Comparison of ENCODE assay signal across 25 mouse cellular contexts in the genomic region with DNA sequence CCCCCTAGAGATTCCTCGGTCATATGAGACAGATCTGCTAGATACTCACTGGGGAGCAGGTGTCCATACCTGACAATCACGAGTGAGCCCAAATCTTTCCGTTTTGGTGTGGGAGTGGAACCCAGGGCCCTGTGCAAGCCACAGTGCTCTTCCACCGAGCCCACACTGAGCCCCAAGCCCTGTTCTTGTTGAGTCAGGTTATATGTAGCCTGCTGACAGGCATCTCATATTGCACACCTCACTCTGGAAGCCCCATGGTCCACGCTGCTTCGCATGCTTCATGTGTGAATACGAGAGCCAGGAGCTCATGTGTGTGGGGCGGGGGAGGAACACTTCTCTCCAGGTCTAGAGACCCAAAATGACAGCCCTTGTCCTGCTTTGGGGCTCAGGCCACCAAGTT. TPM values are rescaled to one million over a fixed set of nuclear protein-coding genes. Genes with fewer than 3 reads are reported as not detected.
DNase-seq lines count a peak whose midpoint lies in the region; ATAC-seq and TF ChIP-seq lines count a peak whose summit lies in the region.
"Had no signal": no experiment of that assay in that cellular context is flagged by ENCODE, and none has a peak within 500 bp of the region (broad histone marks: within the 10 kb centered on the region; RNA-seq: fewer than 3 reads in every experiment).

No protein-coding gene starts in this region.

- no peaks in the 10 kb centered on the region for H3K27me3 ChIP-seq in forebrain, embryonic 11.5 days (ENCODE audit: control insufficient read depth, insufficient read depth, low read length)
- no peaks in the 10 kb centered on the region for H3K27me3 ChIP-seq in forebrain, embryonic 16.5 days (replicated peaks; ENCODE audit: control insufficient read depth, insufficient read depth, low read length)
- H3K27me3 ChIP-seq in heart, adult 2 months (ENCODE audit: control insufficient read depth, insufficient read depth, low read length), result no peaks in the 10 kb centered on the region
- H3K27me3 ChIP-seq in midbrain, embryonic 14.5 days (ENCODE audit: control insufficient read depth, insufficient read depth, low read length), result no peaks in the 10 kb centered on the region
- H3K27me3 ChIP-seq: embryonic facial prominence, embryonic 15.5 days; forebrain, embryonic 13.5 days; kidney, embryonic 15.5 days; midbrain, embryonic 13.5 days had no signal

- no peak for ATAC-seq in forebrain, embryonic 11.5 days (replicated peaks; ENCODE audit: low FRiP score)
- ATAC-seq in forebrain, embryonic 16.5 days, result no peak
- ATAC-seq in midbrain, embryonic 14.5 days (ENCODE audit: low FRiP score, low TSS enrichment), result no peak
- ATAC-seq: activated CD4-positive, CD25-positive, alpha-beta regulatory T cell, adult 4 months; CD4-positive, CD25-positive, alpha-beta regulatory T cell, adult 4 months; forebrain, embryonic 13.5 days; hindbrain, embryonic 16.5 days; midbrain, embryonic 13.5 days had no signal

- no peak for TF ChIP-seq EP300 in heart, adult 2 months (IDR thresholded peaks at IDR 0.05; ENCODE audit: insufficient read depth, low read depth, low read length)

- H3K9me3 ChIP-seq in forebrain, embryonic 11.5 days (ENCODE audit: control insufficient read depth, low read length), result no peaks in the 10 kb centered on the region
- no peaks in the 10 kb centered on the region for H3K9me3 ChIP-seq in forebrain, embryonic 16.5 days (ENCODE audit: control insufficient read depth, low read length)
- no peaks in the 10 kb centered on the region for H3K9me3 ChIP-seq in midbrain, embryonic 14.5 days (ENCODE audit: control insufficient read depth, low read length)
- H3K9me3 ChIP-seq: embryonic facial prominence, embryonic 10.5 days; embryonic facial prominence, embryonic 15.5 days; forebrain, embryonic 13.5 days; kidney, embryonic 15.5 days; midbrain, embryonic 13.5 days had no signal

- H3K36me3 ChIP-seq in forebrain, embryonic 11.5 days (ENCODE audit: control insufficient read depth, insufficient read depth, low read length), result no peaks in the 10 kb centered on the region
- no peaks in the 10 kb centered on the region for H3K36me3 ChIP-seq in forebrain, embryonic 16.5 days (ENCODE audit: control insufficient read depth, insufficient read depth)
- H3K36me3 ChIP-seq in heart, adult 2 months (ENCODE audit: control insufficient read depth, insufficient read depth, low read length), result no peaks in the 10 kb centered on the region
- no peaks in the 10 kb centered on the region for H3K36me3 ChIP-seq in midbrain, embryonic 14.5 days (ENCODE audit: control insufficient read depth, insufficient read depth, low read length)
- H3K36me3 ChIP-seq: embryonic facial prominence, embryonic 10.5 days; embryonic facial prominence, embryonic 15.5 days; kidney, embryonic 15.5 days; midbrain, embryonic 13.5 days had no signal

- no peak overlapping the region for H3K9ac ChIP-seq in forebrain, embryonic 11.5 days (ENCODE audit: low read length)
- no peak overlapping the region for H3K9ac ChIP-seq in forebrain, embryonic 16.5 days (replicated peaks; ENCODE audit: low read depth, low read length)
- no peak overlapping the region for H3K9ac ChIP-seq in heart, adult 2 months (ENCODE audit: low read depth, low read length)
- no peak overlapping the region for H3K9ac ChIP-seq in midbrain, embryonic 14.5 days (replicated peaks; ENCODE audit: low read length)
- H3K9ac ChIP-seq: embryonic facial prominence, embryonic 15.5 days; forebrain, embryonic 13.5 days; kidney, embryonic 15.5 days; liver, embryonic 14.5 days; midbrain, embryonic 13.5 days had no signal

- no peaks in the 10 kb centered on the region for H3K79me2 ChIP-seq in heart, adult 2 months (replicated peaks; ENCODE audit: control insufficient read depth, insufficient read depth, low read length)

- no peak overlapping the region for H3K4me2 ChIP-seq in forebrain, embryonic 11.5 days (ENCODE audit: low read depth, low read length, severe bottlenecking)
- H3K4me2 ChIP-seq in forebrain, embryonic 16.5 days (ENCODE audit: low read length), result no peak overlapping the region
- H3K4me2 ChIP-seq in midbrain, embryonic 14.5 days (ENCODE audit: low read length), result no peak overlapping the region
- H3K4me2 ChIP-seq: embryonic facial prominence, embryonic 15.5 days; forebrain, embryonic 13.5 days; heart, embryonic 11.5 days; kidney, embryonic 15.5 days; midbrain, embryonic 13.5 days had no signal

- H3K27ac ChIP-seq in forebrain, embryonic 11.5 days (ENCODE audit: low read depth, low read length), result no peak overlapping the region
- no peak overlapping the region for H3K27ac ChIP-seq in forebrain, embryonic 16.5 days (ENCODE audit: low read length)
- H3K27ac ChIP-seq in heart, adult 2 months, result no peak overlapping the region
- H3K27ac ChIP-seq in midbrain, embryonic 14.5 days (replicated peaks; ENCODE audit: low read depth, low read length), result no peak overlapping the region
- H3K27ac ChIP-seq: embryonic facial prominence, embryonic 15.5 days; forebrain, embryonic 13.5 days; kidney, embryonic 15.5 days; liver, embryonic 14.5 days; midbrain, embryonic 13.5 days had no signal

- no peak for TF ChIP-seq CTCF in heart, adult 2 months (IDR thresholded peaks at IDR 0.05)

- intact Hi-C loops in heart, adult 2 months (cut with DNase I), result no loop called here

- WGBS in forebrain, embryonic 11.5 days, result 87% methylated on average over 8 of the region's 8 CpGs
- 83% methylated on average over 8 of the region's 8 CpGs for WGBS in forebrain, embryonic 16.5 days
- WGBS in heart, adult 2 months, result 88% methylated on average over 8 of the region's 8 CpGs
- 89% methylated on average over 8 of the region's 8 CpGs for WGBS in midbrain, embryonic 14.5 days

- TF ChIP-seq POLR2A in heart, adult 2 months (IDR thresholded peaks at IDR 0.05; ENCODE audit: insufficient read depth, low read depth, low read length), result no peak

- peak; percentile 41 for DNase-seq in forebrain, embryonic 11.5 days (ENCODE audit: low spot score)
- peak; percentile 1 for DNase-seq in heart, postnatal 4 days
- no peak for DNase-seq in heart, adult 2 months
- peak; percentile 8 for DNase-seq in thymus, postnatal 4 days
- no peak for DNase-seq in thymus, postnatal 14 days
- no peak for DNase-seq in midbrain, embryonic 14.5 days
- DNase-seq: adrenal gland, adult 2 months; adrenal gland, postnatal 36 days; kidney, adult 18-20 months; kidney, postnatal 25 days; liver; lung, adult 2 months; lung, postnatal 36 days; right cerebral cortex, postnatal 14 days had no signal

- H3K4me1 ChIP-seq in forebrain, embryonic 11.5 days (replicated peaks; ENCODE audit: control insufficient read depth, insufficient read depth, low read length), result no peaks in the 10 kb centered on the region
- no peaks in the 10 kb centered on the region for H3K4me1 ChIP-seq in forebrain, embryonic 16.5 days (replicated peaks; ENCODE audit: control insufficient read depth, insufficient read depth, low read length)
- H3K4me1 ChIP-seq in heart, adult 2 months (ENCODE audit: control insufficient read depth, insufficient read depth, low read length), result peaks cover 2% of the 10 kb centered on the region; the same call in 1 of the 2 replicates
- no peaks in the 10 kb centered on the region for H3K4me1 ChIP-seq in midbrain, embryonic 14.5 days (ENCODE audit: control insufficient read depth, insufficient read depth, low read length)
- H3K4me1 ChIP-seq: embryonic facial prominence, embryonic 15.5 days; forebrain, embryonic 13.5 days; midbrain, embryonic 13.5 days had no signal

- H3K4me3 ChIP-seq in forebrain, embryonic 11.5 days (ENCODE audit: low read depth, low read length), result no peak overlapping the region
- no peak overlapping the region for H3K4me3 ChIP-seq in forebrain, embryonic 16.5 days (replicated peaks; ENCODE audit: low read length)
- H3K4me3 ChIP-seq in heart, adult 2 months, result no peak overlapping the region
- H3K4me3 ChIP-seq in midbrain, embryonic 14.5 days (replicated peaks; ENCODE audit: low read depth, low read length), result no peak overlapping the region
- H3K4me3 ChIP-seq: embryonic facial prominence, embryonic 10.5 days; embryonic facial prominence, embryonic 15.5 days; forebrain, embryonic 13.5 days; kidney, embryonic 15.5 days; midbrain, embryonic 13.5 days had no signal

RNA-seq across cellular contexts. Expression of gene Coro2a, which starts 12.9 kb away (rescaled TPM):
- 2.5 and 2.8 TPM in 2 replicates for polyA plus RNA-seq in forebrain, embryonic 11.5 days (2014; fragmentation: Nextera tagmentation; extraction: Ambion mirVana)
- 5.6 and 7.6 TPM in 2 replicates for polyA plus RNA-seq in forebrain, embryonic 16.5 days (2015; fragmentation: Nextera tagmentation; extraction: Ambion mirVana)
- total RNA-seq in heart, postnatal 4 days (2021), result under 1 TPM; 0.25 to 0.48 TPM
- total RNA-seq in heart, adult 2 months (2021), result under 1 TPM; 0.39 to 0.43 TPM
- 0.64 and 2.1 TPM in 2 replicates for polyA plus RNA-seq in heart, adult 2 months (2012; rRNA removed)
- polyA plus RNA-seq in midbrain, embryonic 14.5 days (2014; fragmentation: Nextera tagmentation; extraction: Ambion mirVana), result 5.1 and 5.4 TPM in 2 replicates

RNA-seq across cellular contexts. Expression of gene Trim14, which starts 53.2 kb away (rescaled TPM):
- polyA plus RNA-seq in forebrain, embryonic 11.5 days (2014; fragmentation: Nextera tagmentation; extraction: Ambion mirVana), result 0.98 and 2.0 TPM in 2 replicates
- polyA plus RNA-seq in forebrain, embryonic 16.5 days (2015; fragmentation: Nextera tagmentation; extraction: Ambion mirVana), result 0.85 and 1.4 TPM in 2 replicates
- total RNA-seq in heart, postnatal 4 days (2021), result 1 to 10 TPM in 1 of 2 experiments, under 1 TPM in 1; 0.76 to 1.3 TPM
- total RNA-seq in heart, adult 2 months (2021), result 1 to 10 TPM; 2.5 to 2.9 TPM
- 1.5 and 2.1 TPM in 2 replicates for polyA plus RNA-seq in heart, adult 2 months (2012; rRNA removed)
- 0.96 and 2.4 TPM in 2 replicates for polyA plus RNA-seq in midbrain, embryonic 14.5 days (2014; fragmentation: Nextera tagmentation; extraction: Ambion mirVana)

Comparison
In these comparisons a context has a peak if more than half of its experiments do, and no peak if none do; other contexts are left out.
1. DNase-seq: peak in forebrain, embryonic 11.5 days (single experiment), heart, postnatal 4 days (single experiment) and thymus, postnatal 4 days (single experiment); none in heart, adult 2 months (0 of 2), thymus, postnatal 14 days (single experiment) and midbrain, embryonic 14.5 days (single experiment).